Mouse (Mus musculus): Measurements from ENCODE around the gene Cenpb. TPM values are rescaled to one million over a fixed set of nuclear protein-coding genes. Genes with fewer than 3 reads are reported as not detected.
"Not testable (repeated sequence)": the region's sequence is repeated elsewhere in the genome, so short reads cannot be mapped to it uniquely, and the experiment has no call there.

Cenpb gene
- 95.3 and 105 TPM in 2 replicates for polyA plus RNA-seq (2012; rRNA removed)

DNA sequence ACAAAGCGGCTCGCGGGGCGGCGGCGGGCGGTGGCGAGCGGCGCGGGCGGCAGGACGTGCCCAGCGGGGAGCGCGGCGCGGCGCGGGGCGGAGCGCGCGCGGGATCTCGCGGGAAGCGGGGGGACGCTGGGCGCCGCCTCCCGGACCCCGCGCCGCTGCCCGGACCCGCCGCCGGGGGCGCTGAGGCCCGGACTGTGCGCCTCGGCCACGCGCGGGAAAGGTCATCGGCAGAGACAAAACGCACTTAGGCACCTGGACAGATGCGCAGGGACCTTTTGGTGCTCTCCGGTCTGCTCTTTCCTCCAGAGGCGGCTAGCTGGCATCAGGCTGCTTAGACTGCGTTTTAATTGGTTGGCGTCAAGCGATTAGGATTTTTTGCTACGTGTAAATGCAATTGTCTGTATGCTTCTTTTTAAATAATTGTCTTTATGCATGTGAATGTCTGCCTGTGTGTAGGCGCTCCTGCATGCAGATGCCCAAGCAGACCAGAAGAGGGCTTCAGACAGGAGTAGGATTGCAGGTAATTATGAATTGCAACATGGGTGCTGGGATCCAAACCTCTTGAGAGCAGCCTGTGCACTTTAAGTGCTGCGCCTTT is at the start of gene Cenpb:
Gene Cenpb, minus strand, starts transcription at position 78 of the 598 bp plus-strand sequence.
- 9% methylated on average over 57 of the region's 57 CpGs for WGBS

DNA sequence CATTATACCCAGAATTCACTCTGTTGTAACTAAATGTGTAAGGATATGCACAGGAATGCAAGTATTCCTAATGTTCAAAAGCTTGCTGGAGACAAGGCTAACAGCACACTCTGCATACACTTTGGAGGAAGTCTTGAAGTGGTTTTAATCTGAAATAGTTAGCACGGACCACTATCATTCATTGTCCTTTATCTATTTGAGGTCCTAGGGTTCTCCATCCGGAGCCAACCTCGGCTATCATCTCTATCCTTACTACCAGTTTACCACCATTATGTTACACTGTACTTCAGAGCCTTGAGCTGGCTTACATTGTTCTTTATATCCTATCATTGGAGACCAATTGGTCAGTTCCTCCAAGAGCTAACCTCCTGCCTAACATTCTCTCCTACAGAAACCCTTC is 47.4 kb upstream of the Cenpb start:
- 96% methylated on average over 3 of the region's 3 CpGs for WGBS
- H3K27me3 ChIP-seq (replicated peaks; ENCODE audit: control insufficient read depth, insufficient read depth, low read length): no peaks in the 10 kb centered on the region
- no peaks in the 10 kb centered on the region for H3K36me3 ChIP-seq (ENCODE audit: control insufficient read depth, insufficient read depth, low read length)
- TF ChIP-seq POLR2A (IDR thresholded peaks at IDR 0.05; ENCODE audit: low read depth, low read length) (no peak), CTCF (conservative IDR thresholded peaks at IDR 0.05; ENCODE audit: insufficient read depth, insufficient read length, low read depth, low read length) (no peak)
- no peak for DNase-seq
- peaks cover 3% of the 10 kb centered on the region; the same call in 1 of the 2 replicates for H3K4me1 ChIP-seq (ENCODE audit: control insufficient read depth, insufficient read depth, low read length)
- no peak overlapping the region for H3K4me3 ChIP-seq (ENCODE audit: insufficient read depth, low read depth, low read length)
- no peak overlapping the region for H3K27ac ChIP-seq (ENCODE audit: insufficient read depth, low read depth, low read length)

More for the DNA sequence above, at the start of gene Cenpb:
- H3K36me3 ChIP-seq (ENCODE audit: control insufficient read depth, insufficient read depth, low read length): no peaks in the 10 kb centered on the region
- peak; percentile 92 for DNase-seq
- peak within 1 kb of the TSS; percentile 72 for H3K4me3 ChIP-seq (ENCODE audit: insufficient read depth, low read depth, low read length)
- H3K27ac ChIP-seq (ENCODE audit: insufficient read depth, low read depth, low read length): peak within 1 kb of the TSS; percentile 82
- TF ChIP-seq POLR2A (IDR thresholded peaks at IDR 0.05; ENCODE audit: low read depth, low read length) (no peak), CTCF (conservative IDR thresholded peaks at IDR 0.05; ENCODE audit: insufficient read depth, insufficient read length, low read depth, low read length) (peak; percentile 58)
- H3K4me1 ChIP-seq (ENCODE audit: control insufficient read depth, insufficient read depth, low read length): peaks cover 33% of the 10 kb centered on the region
- no peaks in the 10 kb centered on the region for H3K27me3 ChIP-seq (replicated peaks; ENCODE audit: control insufficient read depth, insufficient read depth, low read length)

DNA sequence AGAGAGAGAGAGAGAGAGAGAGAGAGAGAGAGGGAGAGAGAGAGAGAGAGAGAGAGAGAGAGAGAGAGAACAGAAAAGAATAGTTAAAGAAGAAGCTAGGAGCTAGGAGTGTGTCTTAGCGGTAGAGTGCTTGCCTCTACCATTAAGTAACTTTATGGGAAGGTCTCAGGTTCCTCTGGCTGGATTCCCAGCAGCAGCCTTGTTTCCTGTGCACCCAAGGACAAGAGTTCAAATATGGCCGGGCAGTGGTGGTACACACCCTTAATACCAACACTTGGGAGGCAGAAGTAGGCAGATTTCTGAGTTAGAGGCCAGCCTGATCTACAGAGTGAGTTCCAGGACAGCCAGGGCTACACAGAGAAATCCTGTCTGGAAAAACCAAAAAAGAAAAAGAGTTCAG is 46.8 kb upstream of the Cenpb start:
- H3K27ac ChIP-seq (ENCODE audit: insufficient read depth, low read depth, low read length); H3K4me3 ChIP-seq (ENCODE audit: insufficient read depth, low read depth, low read length); H3K36me3 ChIP-seq (ENCODE audit: control insufficient read depth, insufficient read depth, low read length); H3K27me3 ChIP-seq (replicated peaks; ENCODE audit: control insufficient read depth, insufficient read depth, low read length); H3K4me1 ChIP-seq (ENCODE audit: control insufficient read depth, insufficient read depth, low read length): not testable (repeated sequence)
- peak; percentile 56 for DNase-seq
- WGBS: 9% methylated on average over 2 of the region's 2 CpGs

DNA sequence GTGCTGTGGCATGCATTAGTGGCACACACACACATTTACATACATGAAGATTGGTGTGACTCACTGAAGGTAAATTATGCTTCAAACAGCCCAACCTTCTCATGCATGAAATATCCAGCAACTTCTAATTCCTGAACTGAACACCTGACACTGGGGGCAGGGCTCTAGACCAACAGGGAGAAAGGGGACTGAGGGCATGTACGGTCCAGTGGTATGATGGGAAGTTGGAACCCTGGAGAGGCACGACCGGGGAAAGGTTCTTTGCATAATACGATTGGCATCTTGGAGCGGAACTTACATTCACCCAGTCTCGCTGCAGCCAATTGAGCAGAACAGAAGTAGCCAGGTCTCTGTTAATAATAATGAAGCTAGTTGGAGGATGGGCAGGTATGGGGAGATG is 45.3 kb upstream of the Cenpb start:
- peak; percentile 87 for DNase-seq
- Histone ChIP-seq H3K4me3 (ENCODE audit: insufficient read depth, low read depth, low read length) (no peak overlapping the region), H3K27me3 (replicated peaks; ENCODE audit: control insufficient read depth, insufficient read depth, low read length) (no peaks in the 10 kb centered on the region), H3K27ac (ENCODE audit: insufficient read depth, low read depth, low read length) (peak overlapping the region; percentile 87), H3K36me3 (ENCODE audit: control insufficient read depth, insufficient read depth, low read length) (no peaks in the 10 kb centered on the region), H3K4me1 (ENCODE audit: control insufficient read depth, insufficient read depth, low read length) (peaks cover 3% of the 10 kb centered on the region; the same call in 1 of the 2 replicates)
- TF ChIP-seq POLR2A (IDR thresholded peaks at IDR 0.05; ENCODE audit: low read depth, low read length): no peak
- no peak for TF ChIP-seq CTCF (conservative IDR thresholded peaks at IDR 0.05; ENCODE audit: insufficient read depth, insufficient read length, low read depth, low read length)
- 42% methylated on average over 6 of the region's 6 CpGs for WGBS

DNA sequence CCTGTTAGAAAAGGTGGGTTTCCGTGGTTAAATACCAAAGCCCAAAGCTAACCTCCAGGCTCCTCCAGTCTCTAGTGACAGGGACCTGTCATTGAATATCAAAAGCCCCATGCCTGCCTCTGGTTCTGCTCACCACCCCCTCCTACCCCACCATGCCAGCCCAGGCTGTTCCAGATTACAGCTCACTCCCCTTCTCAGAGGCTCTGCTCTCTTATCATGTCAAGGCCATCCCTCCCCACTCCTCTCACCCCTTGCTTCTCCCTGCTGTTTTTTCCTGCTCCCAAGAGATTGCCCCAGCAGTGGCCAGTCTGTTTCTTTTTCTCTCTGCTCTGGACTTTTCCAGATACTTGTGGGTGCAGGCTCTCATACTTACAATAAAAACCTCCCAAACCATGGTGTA is 43.7 kb upstream of the Cenpb start:
- Histone ChIP-seq H3K36me3 (ENCODE audit: control insufficient read depth, insufficient read depth, low read length) (no peaks in the 10 kb centered on the region), H3K27me3 (replicated peaks; ENCODE audit: control insufficient read depth, insufficient read depth, low read length) (no peaks in the 10 kb centered on the region), H3K27ac (ENCODE audit: insufficient read depth, low read depth, low read length) (no peak overlapping the region), H3K4me1 (ENCODE audit: control insufficient read depth, insufficient read depth, low read length) (peaks cover 3% of the 10 kb centered on the region; the same call in 1 of the 2 replicates), H3K4me3 (ENCODE audit: insufficient read depth, low read depth, low read length) (no peak overlapping the region)
- no peak for TF ChIP-seq POLR2A (IDR thresholded peaks at IDR 0.05; ENCODE audit: low read depth, low read length)
- no peak for TF ChIP-seq CTCF (conservative IDR thresholded peaks at IDR 0.05; ENCODE audit: insufficient read depth, insufficient read length, low read depth, low read length)
- WGBS: 83% methylated on average over 1 of the region's 1 CpGs
- DNase-seq: no peak

DNA sequence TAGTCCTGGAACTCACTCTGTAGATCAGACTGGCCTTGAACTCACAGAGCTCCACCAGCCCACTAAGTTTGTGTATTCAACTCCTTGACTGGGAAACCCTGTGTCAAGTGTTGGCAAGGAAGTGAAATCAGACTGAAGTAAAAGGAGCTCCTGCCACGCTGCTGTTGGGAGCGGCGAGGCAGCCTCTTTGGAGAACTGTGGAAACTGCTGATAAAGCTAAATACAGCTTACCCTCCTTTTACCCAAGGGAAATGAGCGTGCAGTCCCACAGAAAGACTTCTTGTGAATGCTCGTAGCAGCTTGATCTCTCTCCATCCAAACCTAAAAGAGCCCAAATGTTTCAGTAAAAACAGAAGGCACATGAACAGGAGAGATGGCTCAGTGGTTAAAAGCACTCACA is 42.7 kb upstream of the Cenpb start:
- TF ChIP-seq POLR2A (IDR thresholded peaks at IDR 0.05; ENCODE audit: low read depth, low read length) (no peak), CTCF (conservative IDR thresholded peaks at IDR 0.05; ENCODE audit: insufficient read depth, insufficient read length, low read depth, low read length) (no peak)
- H3K27ac ChIP-seq (ENCODE audit: insufficient read depth, low read depth, low read length): no peak overlapping the region
- H3K4me1 ChIP-seq (ENCODE audit: control insufficient read depth, insufficient read depth, low read length): peaks cover 3% of the 10 kb centered on the region; the same call in 1 of the 2 replicates
- no peak overlapping the region for H3K4me3 ChIP-seq (ENCODE audit: insufficient read depth, low read depth, low read length)
- 30% methylated on average over 5 of the region's 5 CpGs for WGBS
- peak; percentile 37 for DNase-seq
- H3K27me3 ChIP-seq (replicated peaks; ENCODE audit: control insufficient read depth, insufficient read depth, low read length): no peaks in the 10 kb centered on the region
- no peaks in the 10 kb centered on the region for H3K36me3 ChIP-seq (ENCODE audit: control insufficient read depth, insufficient read depth, low read length)

DNA sequence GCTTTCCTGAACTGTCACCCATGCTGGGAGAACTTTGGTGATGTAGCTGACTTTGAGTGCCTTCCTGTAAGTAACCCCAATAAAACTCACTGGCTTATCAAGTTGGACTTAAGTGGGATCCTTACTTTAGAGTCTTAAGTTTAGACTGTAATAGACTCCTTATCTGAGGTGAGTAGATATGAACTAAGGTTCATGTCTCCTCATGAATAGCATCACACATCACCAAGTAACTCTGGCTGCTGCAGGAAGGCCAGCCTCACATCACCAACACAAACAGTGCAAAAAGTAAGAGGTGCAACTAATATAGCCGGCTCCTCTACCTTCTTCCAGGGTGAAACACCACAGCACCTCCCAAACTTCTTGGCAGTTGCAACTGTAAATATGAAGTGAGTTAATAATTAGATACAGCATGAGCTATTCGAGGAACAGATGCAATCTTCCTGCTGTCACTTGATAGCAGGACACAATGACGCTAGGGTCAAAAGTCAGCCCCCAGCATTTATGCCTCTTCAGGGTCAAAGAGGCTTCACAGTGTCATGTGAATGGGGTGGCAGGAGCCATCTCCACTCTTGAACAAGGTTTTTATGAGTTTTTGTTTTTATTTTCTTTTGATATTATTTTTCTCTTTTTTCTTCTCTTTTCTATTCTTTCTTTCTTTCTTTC is 42.1 kb upstream of the Cenpb start:
- H3K4me1 ChIP-seq (ENCODE audit: control insufficient read depth, insufficient read depth, low read length): peaks cover 3% of the 10 kb centered on the region; the same call in 1 of the 2 replicates
- H3K27ac ChIP-seq (ENCODE audit: insufficient read depth, low read depth, low read length): no peak overlapping the region
- H3K4me3 ChIP-seq (ENCODE audit: insufficient read depth, low read depth, low read length): no peak overlapping the region
- DNase-seq: peak; percentile 34
- TF ChIP-seq CTCF (conservative IDR thresholded peaks at IDR 0.05; ENCODE audit: insufficient read depth, insufficient read length, low read depth, low read length) (no peak), POLR2A (IDR thresholded peaks at IDR 0.05; ENCODE audit: low read depth, low read length) (no peak)
- 29% methylated on average over 3 of the region's 3 CpGs for WGBS
- H3K27me3 ChIP-seq (replicated peaks; ENCODE audit: control insufficient read depth, insufficient read depth, low read length): no peaks in the 10 kb centered on the region
- H3K36me3 ChIP-seq (ENCODE audit: control insufficient read depth, insufficient read depth, low read length): no peaks in the 10 kb centered on the region
